Mouse (Mus musculus) gastrocnemius, postnatal 10 days (tissue): Measurements from ENCODE around the gene Skp2. TPM values are rescaled to one million over a fixed set of nuclear protein-coding genes. Genes with fewer than 3 reads are reported as not detected.

Experiments
- DNase-seq: peaks from one replicate; pipeline ENCODE4 v3.0.0; 2021; ENCODE audit warnings: mixed read lengths
- total RNA-seq, 2 experiments: library from RNA; stranded (reverse); gene quantifications; 2 replicates each; pipeline ENCODE4 v1.2.3; 2021

The Skp2 gene
- total RNA-seq, 2 experiments from 2014 or later = 5.5 to 8.5 TPM

DNA sequence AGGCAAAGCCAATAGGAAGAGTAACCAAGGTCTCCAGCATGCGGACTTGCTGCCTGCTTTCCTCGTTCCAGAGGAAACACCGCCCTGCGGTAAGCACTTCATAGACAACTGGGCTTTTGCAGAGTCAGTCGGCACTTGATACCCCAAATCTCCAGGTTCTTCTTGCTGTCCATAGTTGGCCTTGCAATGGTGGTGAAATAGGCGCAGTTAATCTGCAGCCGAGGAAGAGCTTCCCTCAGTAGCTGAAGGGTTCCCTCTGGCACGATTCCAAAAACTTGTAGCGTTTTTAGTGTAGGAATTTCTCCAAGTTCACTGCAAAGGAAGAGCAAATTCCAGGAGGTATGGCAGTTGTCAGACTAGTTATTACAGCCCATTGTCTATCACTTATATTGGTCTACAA lies 41.7 kb downstream of the Skp2 start:
- no peak for DNase-seq

DNA sequence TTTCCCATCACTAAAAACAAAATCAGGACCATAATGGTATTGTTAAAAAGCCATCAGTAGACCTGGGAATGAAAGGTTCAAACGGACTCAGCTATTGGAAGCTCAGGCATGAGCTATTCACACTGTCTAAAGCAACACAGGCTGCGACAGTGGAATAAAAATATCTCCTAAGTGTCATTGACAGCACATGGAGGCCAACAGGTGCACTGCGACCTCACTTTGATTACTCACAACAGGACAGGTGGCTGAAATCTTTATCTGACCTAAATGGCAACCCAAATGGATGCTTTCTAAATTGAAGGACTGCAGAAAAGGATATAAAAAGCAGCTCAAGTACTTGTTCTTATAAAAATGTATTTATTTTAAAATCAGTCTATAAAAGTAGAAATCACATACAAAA lies 43.6 kb downstream of the Skp2 start:
- no peak for DNase-seq

DNA sequence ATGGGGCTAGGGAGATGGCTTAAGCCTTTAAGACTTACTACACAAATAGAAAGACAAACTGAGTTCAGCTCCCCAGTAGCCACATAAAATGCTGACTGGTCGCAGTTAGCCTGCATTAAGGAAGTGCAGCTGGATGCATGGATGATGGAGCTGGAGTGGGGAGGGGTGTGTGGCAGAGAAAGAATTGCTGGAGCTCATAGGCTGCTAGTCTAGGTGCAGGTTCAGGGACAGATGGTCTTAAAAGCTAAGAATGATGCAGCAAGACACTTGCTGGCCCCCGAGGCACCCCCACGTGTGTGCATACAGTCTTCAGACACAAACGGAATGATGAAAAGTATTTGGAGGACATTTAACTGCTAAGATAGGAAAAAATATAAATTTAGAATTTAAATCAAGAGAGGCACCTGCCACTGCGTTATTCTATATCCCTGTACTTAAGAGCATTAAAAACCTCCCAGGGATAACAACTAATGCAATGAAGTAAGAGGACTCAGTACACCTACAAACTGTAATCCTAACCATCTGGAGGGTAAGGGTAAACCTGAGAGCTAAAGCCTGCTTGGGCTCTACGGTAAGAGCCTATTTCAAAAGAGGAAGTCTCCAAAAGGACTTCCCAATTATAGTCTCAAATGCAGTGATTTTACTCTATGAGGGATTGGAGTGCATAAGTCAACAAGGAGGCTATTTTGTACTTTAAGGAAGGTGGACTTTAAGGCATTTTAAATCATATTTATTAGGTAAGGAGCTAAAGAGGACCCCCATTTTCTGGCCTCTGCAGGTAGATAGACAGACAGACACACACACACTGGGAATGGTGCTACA lies 44.5 kb downstream of the Skp2 start:
- DNase-seq = no peak

DNA sequence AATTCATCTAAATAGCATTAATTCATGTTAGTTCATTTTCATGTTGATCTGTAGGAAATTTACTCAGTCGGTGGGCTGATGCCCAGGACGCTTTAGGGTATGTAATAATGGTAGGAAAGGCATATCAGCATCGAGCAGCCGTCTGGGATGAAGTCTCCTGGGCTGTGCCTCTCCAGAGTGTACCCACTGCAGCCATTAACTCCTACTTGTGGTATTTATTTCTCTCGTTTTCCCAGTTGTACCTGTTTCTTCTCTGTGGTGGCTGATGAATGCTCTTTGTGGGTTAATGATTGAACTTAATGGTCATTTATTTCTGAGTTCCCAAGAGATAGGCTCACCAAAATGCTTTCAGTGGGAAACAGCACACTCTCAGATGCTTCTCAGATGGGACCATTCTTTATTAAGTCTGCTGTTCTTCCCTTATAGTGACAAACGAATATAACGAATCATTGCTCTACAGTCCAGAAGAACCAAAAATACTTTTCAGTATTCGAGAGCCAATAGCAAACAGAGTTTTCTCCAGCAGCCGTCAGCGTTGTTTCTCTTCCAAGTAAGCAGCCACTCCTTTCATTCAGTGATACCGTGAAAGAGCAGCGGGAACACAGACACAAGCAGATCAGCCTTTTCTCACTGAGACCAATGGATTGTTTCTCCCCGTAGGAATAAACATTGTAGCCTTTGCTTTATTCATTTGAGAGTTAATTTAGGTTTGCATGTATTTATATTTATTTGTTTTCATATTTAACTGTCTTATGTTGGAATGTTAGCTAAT lies 48.7 kb downstream of the Skp2 start:
- DNase-seq = no peak

DNA sequence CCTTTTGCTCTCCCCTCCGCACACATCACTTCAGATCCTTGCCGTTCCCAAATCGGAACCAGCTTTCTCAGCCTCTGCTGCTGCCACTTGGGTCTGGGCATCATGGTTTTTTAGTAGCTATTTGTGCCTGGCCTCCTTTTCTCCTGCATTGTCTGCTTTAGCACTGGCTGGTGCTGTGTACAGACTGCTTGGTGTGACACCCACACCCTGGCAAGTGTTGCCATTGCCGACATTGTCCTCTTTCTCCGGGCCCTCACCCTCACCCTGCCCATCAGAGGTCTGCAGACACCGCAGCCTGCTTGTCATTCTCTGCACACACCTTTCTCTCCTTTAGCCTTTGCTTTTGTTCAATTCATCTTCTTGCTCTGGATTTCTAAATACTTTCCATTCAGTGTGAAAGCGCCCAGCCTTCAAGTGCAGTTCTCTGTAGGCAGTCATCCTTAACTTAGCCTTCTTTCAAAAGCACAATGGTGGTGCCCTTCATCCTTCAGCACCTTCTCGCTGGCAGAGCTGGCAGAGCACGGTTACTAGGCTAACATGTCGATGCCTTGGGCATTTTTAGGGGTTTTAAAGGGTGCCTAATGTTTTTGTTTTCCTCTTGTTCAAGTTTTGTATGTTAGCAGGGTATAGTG lies 54.7 kb downstream of the Skp2 start:
- no peak for DNase-seq

DNA sequence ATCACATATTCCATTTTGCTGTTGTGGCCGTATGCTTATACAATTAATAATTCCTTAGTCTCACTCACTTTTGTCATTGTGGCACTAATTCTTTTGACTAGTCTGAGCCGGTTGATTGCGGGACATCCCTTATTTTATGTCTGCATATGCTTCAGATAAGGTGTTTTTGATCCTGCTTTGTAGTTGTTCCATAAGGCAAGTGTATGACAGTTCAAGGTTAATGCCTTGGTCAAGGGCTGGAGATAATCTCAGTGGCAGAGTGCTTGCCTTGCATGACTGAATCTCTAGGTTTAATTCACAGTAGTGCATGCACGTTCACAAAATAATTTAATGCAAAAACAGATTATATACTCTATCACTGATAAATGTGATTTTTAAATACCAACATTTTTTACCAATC lies 58.4 kb downstream of the Skp2 start:
- no peak for DNase-seq

DNA sequence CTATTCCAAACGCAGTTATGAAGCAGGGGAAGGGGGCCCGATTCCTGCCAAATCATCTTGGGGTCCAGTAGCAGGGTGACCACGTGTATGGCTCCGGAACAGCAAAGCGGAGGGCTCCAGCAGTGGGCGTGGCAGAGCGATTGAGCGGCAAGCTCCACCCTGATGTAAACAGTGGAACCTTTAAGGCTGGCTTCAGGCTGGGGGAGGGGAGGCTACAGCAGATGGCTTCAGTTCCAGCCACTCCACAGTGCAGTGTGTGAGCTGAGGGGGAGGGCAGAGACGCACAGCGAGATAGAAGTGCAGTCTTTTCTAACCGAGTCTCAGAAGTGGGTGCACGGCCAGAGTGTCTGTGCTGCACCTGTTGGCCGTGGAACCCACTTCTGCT lies 60.9 kb downstream of the Skp2 start:
- no peak for DNase-seq

DNA sequence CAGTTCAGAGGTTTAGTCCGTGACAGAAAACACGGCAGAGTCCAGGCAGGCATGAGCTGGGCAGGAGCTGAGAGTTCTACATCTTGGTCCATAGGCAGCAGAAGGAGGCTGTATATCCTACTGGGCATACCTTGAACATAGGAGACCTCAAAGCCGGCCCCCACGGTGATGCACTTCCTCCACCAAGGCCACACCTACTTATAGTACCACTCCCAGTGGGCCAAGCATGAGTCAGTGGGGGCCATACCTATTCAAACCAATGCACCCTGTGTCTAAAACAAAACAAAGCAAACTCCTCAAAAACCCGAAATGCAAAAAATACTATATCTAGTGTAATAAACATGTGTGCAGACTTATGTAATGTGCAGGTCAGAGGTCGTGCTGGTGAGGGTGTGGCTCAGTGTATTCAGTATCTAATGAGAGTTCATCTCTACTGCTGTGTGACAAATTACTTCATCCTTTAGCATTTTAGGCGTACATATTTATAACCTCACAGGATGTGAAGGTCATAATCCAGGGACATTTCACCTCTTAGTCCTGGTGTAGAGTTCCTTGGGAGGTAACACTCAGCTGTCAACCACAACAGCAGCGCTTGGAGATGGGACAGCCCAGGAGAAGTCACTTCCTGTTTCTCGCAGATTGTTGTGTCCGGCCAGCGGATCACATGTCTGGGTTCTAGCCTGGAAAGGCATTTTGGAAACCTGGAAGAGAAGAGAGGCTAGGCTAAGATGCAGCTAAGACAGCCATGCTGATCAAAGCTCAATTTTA lies 61.4 kb downstream of the Skp2 start:
- no peak for DNase-seq

DNA sequence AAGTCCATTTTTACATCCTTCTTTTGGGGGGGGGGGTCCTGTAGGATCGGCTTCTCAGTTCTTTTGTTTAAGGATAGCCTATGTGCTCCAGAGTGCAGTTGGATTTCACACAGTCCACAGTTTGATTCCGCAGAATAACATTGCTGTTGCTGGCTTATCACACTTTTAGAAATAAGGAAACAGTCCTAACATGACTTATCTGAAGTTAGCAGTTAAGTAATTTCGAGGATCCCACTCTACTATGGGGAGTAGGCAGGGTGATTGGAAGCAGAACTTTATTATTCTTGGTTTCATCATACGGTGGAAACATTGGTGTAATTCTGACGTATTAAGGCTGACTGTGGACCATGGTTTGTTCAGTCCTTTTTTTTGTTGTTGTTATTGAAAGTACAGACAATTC lies 64.6 kb downstream of the Skp2 start:
- no peak for DNase-seq

DNA sequence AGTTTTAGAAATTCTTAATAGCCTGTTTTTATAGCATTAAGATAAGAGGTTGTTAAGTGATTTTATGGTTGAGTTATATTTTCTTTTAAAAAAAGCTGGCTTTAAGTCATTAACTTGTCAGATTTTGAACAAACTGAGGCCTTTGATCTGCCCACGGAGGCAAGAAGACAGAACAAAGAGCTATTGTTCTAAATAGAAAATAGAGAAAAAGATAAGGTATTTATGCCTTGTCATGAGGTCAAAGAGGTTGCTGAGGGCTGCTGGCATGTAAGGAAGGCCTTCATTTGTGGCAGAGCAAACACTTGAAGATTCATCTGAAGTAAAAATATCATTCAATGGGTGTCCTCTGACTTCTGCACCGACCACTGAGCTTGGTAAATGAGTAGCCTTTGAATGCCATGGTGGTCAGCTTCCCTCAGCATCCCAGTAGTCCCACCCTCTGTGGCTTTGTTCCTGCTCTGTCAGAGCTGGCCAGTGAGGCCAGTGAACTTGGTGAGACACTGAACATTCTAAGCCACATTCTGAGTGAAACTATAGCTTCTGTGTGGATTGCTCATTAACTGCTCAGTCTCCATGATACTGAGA lies 66.0 kb downstream of the Skp2 start:
- no peak for DNase-seq

DNA sequence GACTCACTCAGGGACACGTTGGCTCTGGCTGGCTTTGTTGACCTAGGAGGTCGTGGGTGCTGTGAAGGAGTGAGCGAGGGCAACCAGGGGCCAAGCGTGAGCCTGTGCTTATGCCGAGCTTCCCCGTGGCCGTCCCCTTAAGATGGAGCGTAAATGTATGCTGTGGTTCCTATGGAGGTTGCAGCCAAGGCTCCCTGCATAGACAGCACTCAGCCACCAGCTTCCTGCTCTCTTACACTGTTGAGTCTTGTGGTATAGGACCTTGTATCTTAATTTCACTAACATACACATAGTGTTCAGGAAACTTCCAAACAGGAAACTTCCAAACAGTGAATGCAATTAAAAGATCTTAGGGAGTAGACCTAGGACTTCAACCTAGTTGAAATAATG lies 66.5 kb downstream of the Skp2 start:
- DNase-seq = no peak

DNA sequence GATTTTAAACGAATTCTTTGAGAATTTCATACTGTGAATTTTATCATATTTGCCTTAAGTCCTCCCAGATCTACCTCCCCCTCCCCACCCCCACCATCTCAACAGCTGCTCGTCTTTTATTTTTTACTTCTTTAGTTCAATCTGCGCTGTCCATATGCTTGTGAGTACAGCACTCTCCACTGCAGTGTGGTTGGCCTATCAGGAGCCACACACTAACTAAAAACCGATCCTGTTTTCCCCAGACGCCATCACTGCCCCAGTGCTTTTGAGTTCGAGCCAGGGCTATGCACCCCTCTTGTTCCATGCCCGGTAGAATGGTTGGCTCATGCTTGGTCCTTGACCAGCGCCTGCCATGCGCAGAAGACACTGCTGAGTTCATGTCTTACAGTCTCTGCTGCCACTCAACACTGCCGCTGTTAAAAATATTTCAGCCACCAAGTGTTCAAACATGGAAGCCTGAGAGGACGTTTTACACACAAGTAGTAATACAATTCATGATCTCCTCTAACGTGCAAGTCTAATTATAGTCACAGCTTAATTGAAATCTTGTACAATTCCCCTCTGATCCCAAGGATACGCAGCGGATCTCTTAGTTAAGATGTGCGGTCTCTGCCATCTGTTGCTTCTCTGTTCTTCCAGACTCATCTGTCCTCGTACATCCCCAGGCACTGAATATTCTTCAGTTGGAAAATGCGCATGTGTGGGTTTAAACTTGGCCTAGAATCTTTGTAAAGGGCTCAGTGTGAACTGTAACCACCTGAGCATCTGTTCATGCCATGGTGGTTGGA lies 67.1 kb downstream of the Skp2 start:
- DNase-seq = no peak

DNA sequence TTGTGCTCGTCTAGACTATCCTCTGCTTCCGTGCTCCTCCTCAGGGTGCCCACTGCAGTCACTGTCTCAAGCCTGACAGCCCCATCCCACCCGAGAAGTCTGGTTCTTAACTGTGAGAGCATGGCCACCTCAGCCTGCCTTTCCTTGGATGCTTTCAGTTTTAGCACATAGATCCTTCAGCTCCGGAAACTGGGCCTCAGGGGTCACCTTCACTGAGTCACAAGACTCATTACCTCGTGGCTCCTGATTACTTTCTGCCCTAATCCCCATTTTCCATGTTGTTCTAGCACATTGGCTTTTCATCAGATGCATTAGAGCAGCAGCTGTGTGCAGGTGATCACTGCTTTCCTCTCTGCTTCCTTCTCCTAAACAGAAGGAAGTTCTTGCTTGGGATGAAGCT lies 67.8 kb downstream of the Skp2 start:
- no peak for DNase-seq

DNA sequence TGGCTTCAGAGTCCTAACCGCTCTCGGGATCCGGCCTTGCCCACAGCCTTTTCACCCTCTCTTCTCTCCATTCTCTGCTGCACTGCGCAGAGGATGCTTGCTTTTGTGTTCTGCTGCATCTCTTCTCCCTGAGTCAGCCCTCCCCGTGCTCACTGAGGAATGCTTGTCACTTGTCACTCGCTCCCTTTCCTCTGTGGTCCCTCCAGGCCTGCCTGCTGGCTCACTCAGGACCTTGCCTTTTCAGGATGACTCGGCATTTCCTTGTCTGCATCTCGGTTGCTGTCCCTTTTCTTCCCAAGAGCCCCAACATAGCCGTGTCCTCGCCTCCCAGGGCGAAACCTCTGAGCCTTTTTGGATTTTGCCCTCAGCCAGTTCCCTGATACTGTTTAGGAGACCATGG lies 68.4 kb downstream of the Skp2 start:
- DNase-seq = no peak

DNA sequence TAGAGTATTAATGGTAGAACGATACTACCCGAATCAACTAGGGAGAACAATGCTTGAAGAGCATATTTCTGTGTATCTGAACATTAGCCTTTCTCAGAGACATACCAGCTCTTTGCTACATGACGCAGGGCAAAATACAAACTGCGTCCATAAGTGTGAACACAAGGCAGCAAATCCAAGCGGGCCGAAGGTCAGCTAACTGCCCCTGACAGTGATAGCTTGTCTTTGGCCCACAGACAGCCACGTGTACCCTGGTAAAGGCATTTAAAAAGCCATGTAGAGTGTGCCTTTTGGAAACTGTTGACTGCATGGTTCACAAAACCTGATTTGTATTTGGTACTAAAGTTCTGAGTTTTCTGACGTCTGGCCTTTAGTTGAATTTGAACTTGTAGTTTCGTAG lies 72.5 kb downstream of the Skp2 start:
- DNase-seq = no peak

DNA sequence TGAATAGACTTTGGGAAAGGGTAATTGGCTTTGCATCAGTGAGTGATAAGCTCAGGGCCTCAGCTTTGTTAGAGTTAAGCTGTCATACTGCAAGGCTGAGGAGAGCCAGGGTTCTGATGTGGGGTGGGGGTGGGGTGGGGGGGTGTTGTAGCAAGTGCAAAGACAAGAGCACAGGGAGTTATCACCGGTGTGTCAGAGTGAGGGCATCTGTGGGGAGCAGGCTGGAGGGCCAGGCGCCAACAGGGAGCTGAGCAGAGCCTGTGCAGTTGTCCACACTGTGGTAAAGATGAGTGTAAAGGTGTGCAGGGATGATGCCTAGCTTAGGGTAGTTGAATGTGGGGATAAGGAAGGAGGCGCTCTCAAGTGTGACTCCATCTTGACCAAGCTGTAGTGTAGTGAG lies 73.9 kb downstream of the Skp2 start:
- no peak for DNase-seq

DNA sequence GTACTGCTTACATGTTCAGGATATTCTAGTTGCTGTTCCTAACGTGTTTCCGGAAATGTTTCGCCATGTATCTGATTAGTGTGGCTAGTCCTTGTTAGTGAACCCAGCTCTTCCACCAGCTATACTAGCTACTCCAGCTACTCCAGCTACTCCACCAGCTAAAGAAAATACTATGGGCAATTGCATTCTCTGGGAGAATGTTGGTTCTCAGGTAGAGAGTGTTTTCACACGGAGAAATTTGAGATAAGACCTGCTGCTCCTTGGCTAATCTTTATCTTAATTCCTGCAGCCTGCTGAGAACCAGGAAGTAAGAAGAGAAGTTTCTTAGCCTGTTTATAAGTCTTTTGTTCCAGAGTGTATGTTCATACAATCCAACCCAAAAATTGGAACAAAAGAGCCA lies 75.0 kb downstream of the Skp2 start:
- DNase-seq = no peak

DNA sequence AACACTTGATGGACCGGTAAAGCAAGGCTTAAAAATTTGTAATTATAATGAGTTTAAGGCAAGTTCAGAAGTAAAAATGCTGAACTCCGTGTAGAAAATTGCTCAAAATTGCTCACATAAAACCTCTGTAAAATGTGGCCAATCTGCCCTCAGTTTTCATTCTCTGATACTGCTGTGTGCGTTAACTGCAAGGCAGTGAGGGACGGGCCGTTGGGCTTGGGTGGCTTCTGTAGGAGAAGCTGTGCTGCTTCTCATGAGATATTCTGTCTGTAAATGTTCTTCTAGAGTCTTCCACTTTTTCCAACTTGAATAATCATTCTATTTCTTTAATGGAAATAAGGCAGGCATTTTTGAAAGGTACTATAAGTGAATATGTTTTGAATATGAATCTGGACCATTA lies 75.6 kb downstream of the Skp2 start:
- no peak for DNase-seq

DNA sequence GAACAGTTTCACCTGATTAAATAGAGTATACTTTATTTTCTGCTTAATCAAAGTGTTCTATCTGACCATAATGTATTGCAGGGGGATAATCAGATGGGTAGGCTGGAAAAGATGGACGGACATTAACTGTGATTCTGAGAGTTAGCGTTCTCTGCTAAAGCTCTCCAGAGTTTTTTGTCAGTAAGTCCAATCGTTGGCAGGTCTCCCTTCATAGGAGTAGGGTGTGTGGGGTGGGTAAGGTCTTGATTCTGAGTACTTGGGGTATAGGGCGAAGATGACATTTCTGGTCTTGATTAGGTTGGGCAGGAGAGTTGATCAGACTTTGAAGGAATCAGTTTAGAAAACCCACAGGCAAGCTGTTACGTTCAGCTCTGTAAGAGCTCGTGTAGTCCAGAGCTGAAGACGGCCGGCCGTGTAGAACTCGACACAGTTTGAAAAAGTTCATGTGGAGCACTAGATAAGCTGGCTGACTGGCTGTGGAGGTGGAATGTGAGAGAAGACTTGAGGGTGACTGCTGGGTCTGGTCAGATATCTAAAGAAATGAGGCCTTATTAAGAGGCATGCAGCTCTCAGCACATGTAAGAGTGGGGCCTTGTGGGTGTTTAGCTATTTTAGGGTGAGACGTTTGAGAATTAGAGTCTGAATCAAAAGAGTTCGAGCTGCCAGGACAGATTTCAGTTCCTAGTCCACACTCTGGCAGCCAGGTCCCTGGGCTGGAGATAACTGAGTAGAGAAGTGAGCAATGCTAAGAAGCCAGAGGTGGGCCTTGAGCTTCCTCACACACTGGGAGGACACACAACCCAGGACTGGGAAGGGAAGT lies 76.5 kb downstream of the Skp2 start:
- no peak for DNase-seq

DNA sequence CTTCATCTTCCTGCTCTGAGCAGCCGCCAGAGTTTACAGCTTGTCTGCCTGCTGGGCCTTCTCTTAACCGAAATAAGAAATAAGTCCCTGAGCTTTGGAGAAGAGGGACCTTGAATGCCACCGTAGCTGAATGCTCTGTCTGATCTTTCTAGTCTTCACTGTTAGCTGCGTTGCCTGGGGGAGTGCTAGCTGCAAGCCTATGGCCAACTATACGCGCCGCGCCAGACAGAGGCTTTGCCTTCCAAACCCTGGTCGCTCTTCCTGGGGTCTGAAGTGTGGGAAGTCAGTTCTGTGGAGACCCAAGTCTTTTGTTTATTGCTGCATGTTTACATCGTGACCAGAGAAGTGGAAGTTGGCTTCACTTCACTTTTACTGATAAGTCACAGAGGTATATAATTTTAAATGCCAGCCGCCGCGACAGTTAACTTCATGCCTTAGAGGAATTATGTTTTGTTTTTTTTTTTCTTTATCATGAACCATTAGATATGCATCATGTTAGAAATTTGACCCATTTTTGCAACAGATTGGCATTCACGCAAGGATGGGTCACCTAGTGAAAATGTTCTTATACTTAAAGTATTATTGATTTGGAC lies 79.5 kb downstream of the Skp2 start:
- DNase-seq = no peak
